ENCODE assay signal across 20 mouse cellular contexts in the genomic region with DNA sequence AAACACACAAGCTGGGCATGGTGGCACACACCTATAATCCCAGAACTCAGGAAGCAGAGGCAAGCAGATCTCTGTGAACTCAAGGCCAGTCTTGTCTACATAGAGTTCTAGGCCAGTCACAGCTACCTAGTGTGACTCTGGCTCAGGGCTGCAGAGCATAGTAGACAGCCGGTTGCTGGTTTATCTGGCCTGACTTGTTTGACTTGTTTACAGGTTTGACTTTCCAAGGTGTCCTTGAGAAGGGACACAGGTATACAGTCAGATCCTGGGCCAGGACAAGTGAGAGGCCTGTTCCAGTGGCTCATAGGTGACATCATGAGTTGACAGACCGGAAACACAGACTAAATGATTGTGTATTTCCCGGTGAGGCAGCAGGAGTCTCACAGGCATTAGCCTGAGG. TPM values are rescaled to one million over a fixed set of nuclear protein-coding genes. Genes with fewer than 3 reads are reported as not detected.
DNase-seq lines count a peak whose midpoint lies in the region; ATAC-seq and TF ChIP-seq lines count a peak whose summit lies in the region.
"Had no signal": no experiment of that assay in that cellular context is flagged by ENCODE, and none has a peak within 500 bp of the region (broad histone marks: within the 10 kb centered on the region; RNA-seq: fewer than 3 reads in every experiment).

No protein-coding gene starts in this region.

- H3K27ac ChIP-seq in ES-Bruce4 (ENCODE audit: insufficient read depth, low read length), result peak overlapping the region; percentile 67
- no peak overlapping the region for H3K27ac ChIP-seq in intestine, embryonic 16.5 days (ENCODE audit: low read length)
- no peak overlapping the region for H3K27ac ChIP-seq in stomach, postnatal 0 days (replicated peaks)
- no peak overlapping the region for H3K27ac ChIP-seq in forebrain, embryonic 16.5 days (ENCODE audit: low read length)
- H3K27ac ChIP-seq: embryonic facial prominence, embryonic 10.5 days; forebrain, embryonic 15.5 days; hindbrain, embryonic 10.5 days; hindbrain, embryonic 15.5 days had no signal

- no peak for TF ChIP-seq CTCF in ES-Bruce4 (IDR thresholded peaks at IDR 0.05; ENCODE audit: low read depth, low read length)
- no peak for TF ChIP-seq CTCF in stomach, postnatal 0 days (IDR thresholded peaks at IDR 0.05; ENCODE audit: low read depth)

- no peaks in the 10 kb centered on the region for H3K27me3 ChIP-seq in ES-Bruce4 (ENCODE audit: control insufficient read depth, insufficient read depth, low read length, poor library complexity, severe bottlenecking)
- peaks cover 3% of the 10 kb centered on the region; the same call in 1 of the 2 replicates for H3K27me3 ChIP-seq in intestine, embryonic 16.5 days (replicated peaks; ENCODE audit: control insufficient read depth, insufficient read depth, low read length)
- no peaks in the 10 kb centered on the region; the same call in 1 of the 2 replicates for H3K27me3 ChIP-seq in stomach, postnatal 0 days (ENCODE audit: control insufficient read depth, insufficient read depth, low read length)
- peaks cover 14% of the 10 kb centered on the region for H3K27me3 ChIP-seq in forebrain, embryonic 16.5 days (replicated peaks; ENCODE audit: control insufficient read depth, insufficient read depth, low read length)

- TF ChIP-seq POLR2A in ES-Bruce4 (IDR thresholded peaks at IDR 0.05; ENCODE audit: insufficient read depth, low read length), result no peak

- WGBS in intestine, embryonic 16.5 days, result 60% methylated on average over 3 of the region's 3 CpGs
- 56% methylated on average over 3 of the region's 3 CpGs for WGBS in stomach, postnatal 0 days
- WGBS in forebrain, embryonic 16.5 days, result 87% methylated on average over 3 of the region's 3 CpGs

- no peaks in the 10 kb centered on the region for H3K9me3 ChIP-seq in ES-Bruce4 (replicated peaks; ENCODE audit: control insufficient read depth, insufficient read depth, low read length, poor library complexity, severe bottlenecking)
- no peaks in the 10 kb centered on the region for H3K9me3 ChIP-seq in intestine, embryonic 16.5 days (ENCODE audit: control insufficient read depth, low read length)
- no peaks in the 10 kb centered on the region for H3K9me3 ChIP-seq in stomach, postnatal 0 days (ENCODE audit: control insufficient read depth, low read length)
- no peaks in the 10 kb centered on the region for H3K9me3 ChIP-seq in forebrain, embryonic 16.5 days (ENCODE audit: control insufficient read depth, low read length)
- H3K9me3 ChIP-seq: embryonic facial prominence, embryonic 10.5 days; forebrain, embryonic 15.5 days; heart, embryonic 12.5 days; hindbrain, embryonic 10.5 days; hindbrain, embryonic 15.5 days had no signal

- ATAC-seq in intestine, embryonic 16.5 days, result 0 out of 2 replicates have a peak, but pooled peaks have one; percentile 42
- peak; percentile 81 for ATAC-seq in stomach, postnatal 0 days (ENCODE audit: low FRiP score, low TSS enrichment)
- no peak for ATAC-seq in forebrain, embryonic 16.5 days
- ATAC-seq: forebrain, embryonic 15.5 days had no signal

- DNase-seq in ZHBTc4 (ENCODE audit: low read depth, low spot score), result peak; percentile 20
- DNase-seq in stomach, postnatal 0 days (ENCODE audit: low spot score), result no peak
- no peak for DNase-seq in retina, embryonic 14.5 days (ENCODE audit: low spot score)
- DNase-seq in heart, adult 11 months, result no peak
- DNase-seq: adrenal gland, postnatal 10 days; cerebellum, adult 18-20 months; cerebellum, postnatal 10 days; gastrocnemius, postnatal 14 days; kidney, adult 8-10 months had no signal

- H3K36me3 ChIP-seq in ES-Bruce4 (ENCODE audit: control insufficient read depth, insufficient read depth, low read length, poor library complexity, severe bottlenecking), result no peaks in the 10 kb centered on the region
- H3K36me3 ChIP-seq in intestine, embryonic 16.5 days (ENCODE audit: control insufficient read depth, insufficient read depth, low read length), result no peaks in the 10 kb centered on the region
- H3K36me3 ChIP-seq in stomach, postnatal 0 days (ENCODE audit: control insufficient read depth, insufficient read depth, low read length), result no peaks in the 10 kb centered on the region
- H3K36me3 ChIP-seq in forebrain, embryonic 16.5 days (ENCODE audit: control insufficient read depth, insufficient read depth), result no peaks in the 10 kb centered on the region
- H3K36me3 ChIP-seq: embryonic facial prominence, embryonic 10.5 days; forebrain, embryonic 15.5 days; heart, embryonic 12.5 days; hindbrain, embryonic 10.5 days had no signal

- peak; percentile 87 for TF ChIP-seq EP300 in ES-Bruce4 (IDR thresholded peaks at IDR 0.05; ENCODE audit: insufficient read depth, low read depth, low read length)
- TF ChIP-seq EP300 in stomach, postnatal 0 days (optimal IDR thresholded peaks at IDR 0.05), result no peak

- H3K4me1 ChIP-seq in ES-Bruce4 (ENCODE audit: control insufficient read depth, insufficient read depth, low read length), result peaks cover 5% of the 10 kb centered on the region
- H3K4me1 ChIP-seq in intestine, embryonic 16.5 days (ENCODE audit: control insufficient read depth, insufficient read depth, low read length), result no peaks in the 10 kb centered on the region
- H3K4me1 ChIP-seq in stomach, postnatal 0 days (replicated peaks; ENCODE audit: control insufficient read depth, insufficient read depth), result no peaks in the 10 kb centered on the region
- H3K4me1 ChIP-seq in forebrain, embryonic 16.5 days (replicated peaks; ENCODE audit: control insufficient read depth, insufficient read depth, low read length), result no peaks in the 10 kb centered on the region
- H3K4me1 ChIP-seq: embryonic facial prominence, embryonic 10.5 days; forebrain, embryonic 15.5 days; heart, embryonic 12.5 days; hindbrain, embryonic 10.5 days; hindbrain, embryonic 15.5 days had no signal

- no peak overlapping the region for H3K4me2 ChIP-seq in intestine, embryonic 16.5 days (ENCODE audit: low read depth, low read length)
- no peak overlapping the region for H3K4me2 ChIP-seq in stomach, postnatal 0 days (replicated peaks; ENCODE audit: low read depth)
- H3K4me2 ChIP-seq in forebrain, embryonic 16.5 days (ENCODE audit: low read length), result no peak overlapping the region
- H3K4me2 ChIP-seq: forebrain, embryonic 15.5 days; heart, embryonic 12.5 days; hindbrain, embryonic 15.5 days had no signal

- no peak overlapping the region for H3K9ac ChIP-seq in ES-Bruce4 (ENCODE audit: low read depth, poor library complexity, severe bottlenecking)
- H3K9ac ChIP-seq in intestine, embryonic 16.5 days (ENCODE audit: low read depth, low read length), result no peak overlapping the region
- H3K9ac ChIP-seq in stomach, postnatal 0 days (ENCODE audit: low read length), result no peak overlapping the region
- H3K9ac ChIP-seq in forebrain, embryonic 16.5 days (replicated peaks; ENCODE audit: low read depth, low read length), result no peak overlapping the region
- H3K9ac ChIP-seq: forebrain, embryonic 15.5 days; heart, embryonic 12.5 days; hindbrain, embryonic 15.5 days had no signal

- H3K4me3 ChIP-seq in ES-Bruce4 (ENCODE audit: low read depth, low read length), result peak overlapping the region; percentile 57; the same call in 1 of the 2 replicates
- no peak overlapping the region for H3K4me3 ChIP-seq in intestine, embryonic 16.5 days (ENCODE audit: low read length)
- H3K4me3 ChIP-seq in stomach, postnatal 0 days (ENCODE audit: low read depth, low read length), result no peak overlapping the region
- H3K4me3 ChIP-seq in forebrain, embryonic 16.5 days (replicated peaks; ENCODE audit: low read length), result no peak overlapping the region
- H3K4me3 ChIP-seq: embryonic facial prominence, embryonic 10.5 days; forebrain, embryonic 15.5 days; heart, embryonic 12.5 days; hindbrain, embryonic 10.5 days; hindbrain, embryonic 15.5 days had no signal

RNA-seq across cellular contexts. Expression of gene Utf1, which starts 6.5 kb away (rescaled TPM):
- 244 and 276 TPM in 2 replicates for polyA plus RNA-seq in ES-Bruce4 (2011; ENCODE audit: insufficient read depth, insufficient read length, low read depth, missing spikeins)
- polyA plus RNA-seq in intestine, embryonic 16.5 days (2015; fragmentation: Nextera tagmentation; extraction: Ambion mirVana), result not detected in 2 replicates
- 0.13 TPM in 1 of 2 replicates, not detected in the other for polyA plus RNA-seq in stomach, postnatal 0 days (2015; fragmentation: Nextera tagmentation; extraction: Ambion mirVana)
- not detected in 2 replicates for polyA plus RNA-seq in forebrain, embryonic 16.5 days (2015; fragmentation: Nextera tagmentation; extraction: Ambion mirVana)
- polyA plus RNA-seq: embryonic facial prominence, embryonic 14.5 days; forebrain, embryonic 11.5 days; forebrain, embryonic 15.5 days; gonadal fat pad, adult 2 months; heart, embryonic 12.5 days; hindbrain, embryonic 10.5 days; hindbrain, embryonic 15.5 days had no signal

RNA-seq across cellular contexts. Expression of gene 6430531B16Rik, which starts 41.4 kb away (rescaled TPM):
- polyA plus RNA-seq in ES-Bruce4 (2011; ENCODE audit: insufficient read depth, insufficient read length, low read depth, missing spikeins), result 3.6 and 3.9 TPM in 2 replicates
- 0.13 TPM in 1 of 2 replicates, not detected in the other for polyA plus RNA-seq in intestine, embryonic 16.5 days (2015; fragmentation: Nextera tagmentation; extraction: Ambion mirVana)
- 0.11 and 0.17 TPM in 2 replicates for polyA plus RNA-seq in stomach, postnatal 0 days (2015; fragmentation: Nextera tagmentation; extraction: Ambion mirVana)
- 0.62 and 0.87 TPM in 2 replicates for polyA plus RNA-seq in forebrain, embryonic 16.5 days (2015; fragmentation: Nextera tagmentation; extraction: Ambion mirVana)

RNA-seq across cellular contexts. Expression of gene Kndc1, which starts 42.6 kb away (rescaled TPM):
- 5.4 and 5.6 TPM in 2 replicates for polyA plus RNA-seq in ES-Bruce4 (2011; ENCODE audit: insufficient read depth, insufficient read length, low read depth, missing spikeins)
- polyA plus RNA-seq in intestine, embryonic 16.5 days (2015; fragmentation: Nextera tagmentation; extraction: Ambion mirVana), result 0.09 and 0.13 TPM in 2 replicates
- 0.05 and 0.18 TPM in 2 replicates for polyA plus RNA-seq in stomach, postnatal 0 days (2015; fragmentation: Nextera tagmentation; extraction: Ambion mirVana)
- polyA plus RNA-seq in forebrain, embryonic 16.5 days (2015; fragmentation: Nextera tagmentation; extraction: Ambion mirVana), result 4.0 and 7.7 TPM in 2 replicates

RNA-seq across cellular contexts. Expression of gene Adam8, which starts 55.2 kb away (rescaled TPM):
- polyA plus RNA-seq in ES-Bruce4 (2011; ENCODE audit: insufficient read depth, insufficient read length, low read depth, missing spikeins), result 9.2 and 10.6 TPM in 2 replicates
- 1.0 and 1.2 TPM in 2 replicates for polyA plus RNA-seq in intestine, embryonic 16.5 days (2015; fragmentation: Nextera tagmentation; extraction: Ambion mirVana)
- 0.85 and 1.1 TPM in 2 replicates for polyA plus RNA-seq in stomach, postnatal 0 days (2015; fragmentation: Nextera tagmentation; extraction: Ambion mirVana)
- polyA plus RNA-seq in forebrain, embryonic 16.5 days (2015; fragmentation: Nextera tagmentation; extraction: Ambion mirVana), result 3.3 and 4.7 TPM in 2 replicates

Comparison
In these comparisons a context has a peak if more than half of its experiments do, and no peak if none do; other contexts are left out.
1. RNA of gene Utf1, which starts 6.5 kb away (polyA plus RNA-seq): 244 to 276 TPM in ES-Bruce4; not detected in intestine, embryonic 16.5 days, 0.13 TPM in stomach, postnatal 0 days and not detected in forebrain, embryonic 16.5 days; every median in the first group is over 100 times any median in the second.